Mouse (Mus musculus) bone marrow, adult 2 months (tissue): ENCODE measurements at regions not wholly inside any gene's neighbourhood (a gene's known extent, or its start where the extent isn't known, plus 50 kb on each side); places are given as distances from the start of the nearest gene placed in this dataset.

Experiments
- H3K27ac ChIP-seq: fragments of 200-500 bp; 2 replicates; pipeline ENCODE4 v1.5.1; 2012; ENCODE audit warnings: low read depth, mild to moderate bottlenecking, control low read depth, inconsistent platforms, low read length; ENCODE audit not compliant: control insufficient read depth, poor library complexity, insufficient read depth
- H3K4me1 ChIP-seq: fragments of 200-500 bp; 2 replicates; pipeline ENCODE4 v1.6.1; 2011; ENCODE audit warnings: low read length; ENCODE audit not compliant: control insufficient read depth, insufficient read depth
- H3K4me3 ChIP-seq: fragments of 200-500 bp; replicated peaks from 2 replicates; pipeline ENCODE3; 2011; ENCODE audit warnings: mild to moderate bottlenecking, low read depth, low read length, control low read depth; ENCODE audit not compliant: control insufficient read depth
- CTCF ChIP-seq: fragments of 200-500 bp; IDR thresholded peaks from 2 replicates; pipeline ENCODE4 v1.5.1; 2011; ENCODE audit warnings: low read length, control low read depth; ENCODE audit not compliant: control insufficient read depth, insufficient read depth
- POLR2A ChIP-seq: fragments of 200-500 bp; IDR thresholded peaks from 2 replicates; pipeline ENCODE4 v1.6.1; 2011; ENCODE audit warnings: low read depth, mild to moderate bottlenecking, control low read depth, low read length, borderline replicate concordance; ENCODE audit not compliant: control insufficient read depth
- WGBS: fragments of 180-500 bp; shearing (Covaris S2); methylation state at CpG from one replicate; pipeline ENCODE4 v1.1.7; 2018; 5-methylcytosine and 5-hydroxymethylcytosine counted together

DNA sequence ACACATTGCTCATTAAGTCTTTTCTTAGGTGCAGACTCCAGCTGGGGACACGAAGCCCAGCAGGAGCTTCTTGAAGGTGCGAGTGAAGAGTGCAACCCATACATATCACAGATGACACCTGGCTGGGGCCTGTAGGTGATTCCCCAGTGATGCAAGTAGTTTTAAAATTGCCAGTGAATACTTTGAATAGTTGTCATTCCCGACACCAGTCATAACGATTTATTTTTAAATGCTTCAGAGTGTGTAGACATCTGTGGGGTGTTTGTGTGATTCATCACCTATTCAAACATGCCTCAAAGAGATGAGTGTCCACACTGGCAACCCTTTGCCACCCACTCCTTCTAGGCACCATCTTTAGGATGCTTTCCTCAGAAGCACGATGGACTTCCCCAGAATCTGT lies 102.9 kb upstream of the Bnip2 start:
- H3K27ac ChIP-seq = no peak overlapping the region
- 69% methylated on average over 5 of the region's 5 CpGs for WGBS
- H3K4me3 ChIP-seq = no peak overlapping the region
- TF ChIP-seq CTCF = no peak
- TF ChIP-seq POLR2A = no peak
- H3K4me1 ChIP-seq = no peaks in the 10 kb centered on the region

- Histone ChIP-seq H3K4me1 (no peaks in the 10 kb centered on the region), H3K27ac (no peak overlapping the region), H3K4me3 (no peak overlapping the region)
- 43% methylated on average over 10 of the region's 10 CpGs for WGBS
- no peak for TF ChIP-seq POLR2A
- no peak for TF ChIP-seq CTCF
Observed at GRCm38 (mm10) chr9:69898016-69898415, 91.2 kb upstream of the Bnip2 start.

DNA sequence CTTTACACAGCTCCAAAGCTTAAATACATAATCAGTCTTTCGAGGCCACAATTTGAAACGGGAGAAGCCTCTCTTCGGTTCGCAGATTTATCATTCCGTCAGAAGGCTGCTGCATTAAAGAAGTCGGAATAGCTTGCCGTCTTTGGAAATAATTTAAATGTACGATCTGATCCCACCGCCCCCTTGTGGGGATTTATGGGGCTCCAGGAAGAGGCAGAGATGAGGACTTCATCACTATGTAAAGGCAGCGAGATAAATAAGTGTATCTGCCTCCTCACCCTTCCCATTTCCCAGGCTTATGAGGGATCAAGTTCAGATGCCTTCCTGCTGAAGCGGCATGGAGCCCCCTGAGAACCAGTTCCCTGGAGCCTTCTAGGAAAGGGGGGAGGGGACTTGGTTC lies 89.9 kb upstream of the Bnip2 start:
- TF ChIP-seq CTCF = no peak
- TF ChIP-seq POLR2A = no peak
- WGBS = 39% methylated on average over 11 of the region's 11 CpGs
- no peak overlapping the region for H3K27ac ChIP-seq

DNA sequence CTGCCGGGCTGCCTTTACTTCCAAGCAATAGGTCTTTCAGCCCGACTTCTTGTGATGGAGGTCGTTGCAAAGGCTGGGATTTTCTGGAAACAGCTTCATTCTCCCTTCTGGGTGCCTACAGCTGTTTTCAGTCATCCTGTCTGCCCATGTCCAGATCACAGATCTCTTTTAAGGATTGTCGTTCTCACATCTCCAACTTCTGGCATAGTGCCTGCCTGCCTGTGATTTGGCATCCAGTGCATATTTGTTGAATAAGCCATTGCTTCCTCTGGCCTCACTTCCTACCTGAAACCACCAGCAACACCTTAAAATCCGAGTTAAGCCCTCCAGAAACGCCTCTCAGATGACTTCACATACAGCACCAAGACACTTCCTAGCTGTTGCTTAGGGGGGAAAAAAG lies 88.4 kb upstream of the Bnip2 start:
- 51% methylated on average over 6 of the region's 6 CpGs for WGBS
- Histone ChIP-seq H3K4me3 (no peak overlapping the region), H3K4me1 (no peaks in the 10 kb centered on the region), H3K27ac (no peak overlapping the region)
- TF ChIP-seq CTCF (no peak), POLR2A (no peak)

More for the DNA sequence above, 89.9 kb upstream of the Bnip2 start:
- Histone ChIP-seq H3K4me3 (no peak overlapping the region), H3K4me1 (no peaks in the 10 kb centered on the region)

DNA sequence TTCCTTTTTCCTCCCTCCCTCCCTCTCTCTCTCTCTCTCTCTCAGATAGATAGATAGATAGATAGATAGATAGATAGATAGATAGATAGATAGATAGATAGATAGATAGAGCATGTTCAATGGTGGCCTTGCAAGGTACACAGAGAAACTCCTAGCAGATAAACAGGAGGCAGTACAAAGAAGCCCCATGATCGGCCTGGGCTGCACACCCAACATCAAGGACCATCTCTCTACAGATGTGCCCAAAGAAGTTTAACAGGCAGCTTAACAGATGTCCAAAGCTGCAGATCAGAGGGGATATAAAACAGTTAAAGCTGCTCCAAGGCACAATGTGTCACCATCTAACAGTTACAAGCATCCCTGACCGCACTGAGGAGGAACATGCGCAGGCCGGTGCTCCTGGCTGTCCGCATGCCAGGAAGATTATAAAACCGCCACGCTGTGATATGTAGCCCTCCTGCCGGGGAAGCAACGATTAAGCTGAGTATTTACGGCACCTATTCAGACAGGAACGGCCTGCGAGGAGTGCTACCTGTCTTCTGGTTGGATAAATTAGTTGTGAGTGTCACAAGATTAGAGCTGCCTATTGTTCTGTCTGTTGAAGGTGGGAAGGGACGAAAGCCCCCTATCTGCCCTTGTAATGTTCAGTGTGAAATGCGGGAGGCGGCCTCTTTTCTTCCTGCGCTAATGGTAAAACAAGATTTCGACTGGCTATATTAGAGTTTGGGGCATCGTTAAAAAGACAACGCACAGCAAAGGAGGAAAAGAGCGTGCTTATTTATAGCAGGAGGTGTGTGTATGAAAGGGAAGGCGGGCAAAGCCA lies 81.9 kb upstream of the Bnip2 start:
- WGBS = 15% methylated on average over 21 of the region's 21 CpGs
- TF ChIP-seq CTCF (no peak), POLR2A (no peak)
- H3K4me1 ChIP-seq = no peaks in the 10 kb centered on the region
- no peak overlapping the region for H3K27ac ChIP-seq
- no peak overlapping the region for H3K4me3 ChIP-seq

GRCm38 (mm10) chr9:69910621-69911020 lies 78.6 kb upstream of the Bnip2 start:
- Histone ChIP-seq H3K4me3 (no peak overlapping the region), H3K27ac (no peak overlapping the region), H3K4me1 (no peaks in the 10 kb centered on the region)
- no peak for TF ChIP-seq POLR2A
- no peak for TF ChIP-seq CTCF
- 74% methylated on average over 4 of the region's 4 CpGs for WGBS

GRCm38 (mm10) chr9:69928126-69928525 lies 61.1 kb upstream of the Bnip2 start:
- H3K27ac ChIP-seq = no peak overlapping the region
- H3K4me1 ChIP-seq = no peaks in the 10 kb centered on the region
- no peak for TF ChIP-seq POLR2A
- TF ChIP-seq CTCF = no peak
- no peak overlapping the region for H3K4me3 ChIP-seq
- WGBS = 75% methylated on average over 2 of the region's 2 CpGs

GRCm38 (mm10) chr9:69937863-69938262 lies 51.4 kb upstream of the Bnip2 start:
- TF ChIP-seq POLR2A = no peak
- TF ChIP-seq CTCF = no peak
- Histone ChIP-seq H3K27ac (no peak overlapping the region), H3K4me3 (no peak overlapping the region), H3K4me1 (no peaks in the 10 kb centered on the region)
- WGBS = 70% methylated on average over 3 of the region's 3 CpGs
